In the genomic region with DNA sequence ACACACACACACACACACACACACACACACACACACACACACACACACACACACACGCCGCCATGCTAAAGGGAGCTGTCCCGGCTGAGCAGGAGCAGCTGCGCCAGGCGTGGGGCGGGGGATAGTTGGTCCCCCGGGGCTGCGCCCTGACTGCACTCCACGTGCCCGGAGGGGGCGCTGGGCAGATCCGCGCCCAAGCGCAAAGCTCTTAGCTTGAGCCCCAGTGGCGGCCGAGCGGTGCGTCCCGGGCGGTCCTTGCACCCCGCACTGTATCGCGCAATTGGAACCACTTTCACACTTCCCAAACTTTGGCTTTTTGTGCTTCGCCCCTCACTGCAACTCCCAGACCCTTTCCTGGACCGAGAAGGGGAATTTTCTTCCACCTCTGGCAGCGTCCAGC, we compare ENCODE assay signal across 8 mouse cellular contexts. TPM values are rescaled to one million over a fixed set of nuclear protein-coding genes. Genes with fewer than 3 reads are reported as not detected.
DNase-seq lines count a peak whose midpoint lies in the region; ATAC-seq lines count a peak whose summit lies in the region.

No protein-coding gene starts in this region.

- DNase-seq in R1 (ENCODE audit: low read depth, low spot score): peak; percentile 66
- peak; percentile 79 for DNase-seq in embryonic facial prominence, embryonic 10.5 days (ENCODE audit: low spot score)
- peak; percentile 47 for DNase-seq in kidney, postnatal 14 days
- DNase-seq in right cerebral cortex, postnatal 14 days: no peak
- DNase-seq in spleen, postnatal 14 days (ENCODE audit: low spot score in 2 of 2): no peak

- peak overlapping the region; percentile 76 for H3K4me3 ChIP-seq in embryonic facial prominence, embryonic 10.5 days
- peak overlapping the region; percentile 74 for H3K4me3 ChIP-seq in heart, embryonic 11.5 days (ENCODE audit: low read depth, low read length)
- H3K4me3 ChIP-seq in midbrain, embryonic 13.5 days (replicated peaks): peak overlapping the region; percentile 55

- no peaks in the 10 kb centered on the region for H3K36me3 ChIP-seq in embryonic facial prominence, embryonic 10.5 days (replicated peaks)
- no peaks in the 10 kb centered on the region for H3K36me3 ChIP-seq in heart, embryonic 11.5 days (ENCODE audit: control insufficient read depth, insufficient read depth, low read length)
- no peaks in the 10 kb centered on the region for H3K36me3 ChIP-seq in midbrain, embryonic 13.5 days

- ATAC-seq in heart, embryonic 11.5 days (replicated peaks; ENCODE audit: insufficient number of reproducible peaks, low FRiP score, low TSS enrichment): no peak
- ATAC-seq in midbrain, embryonic 13.5 days: 0 out of 2 replicates have a peak, but pooled peaks have one; percentile 41
- no peak for ATAC-seq in activated CD4-positive, CD25-positive, alpha-beta regulatory T cell, adult 4 months

- WGBS in embryonic facial prominence, embryonic 10.5 days: under 1% methylated on average over 26 of the region's 26 CpGs
- WGBS in heart, embryonic 11.5 days (ENCODE audit: insufficient replicate concordance): 1% methylated on average over 24 of the region's 26 CpGs
- 0% methylated on average over 19 of the region's 26 CpGs for WGBS in midbrain, embryonic 13.5 days

- H3K4me2 ChIP-seq in heart, embryonic 11.5 days: peak overlapping the region; percentile 88
- peak overlapping the region; percentile 99 for H3K4me2 ChIP-seq in midbrain, embryonic 13.5 days (replicated peaks)

- peak overlapping the region; percentile 24; the same call in 1 of the 2 replicates for H3K27ac ChIP-seq in embryonic facial prominence, embryonic 10.5 days (replicated peaks)
- peak overlapping the region; percentile 91; the same call in 1 of the 2 replicates for H3K27ac ChIP-seq in heart, embryonic 11.5 days (ENCODE audit: low read depth, low read length)
- H3K27ac ChIP-seq in midbrain, embryonic 13.5 days: no peak overlapping the region

- H3K9ac ChIP-seq in heart, embryonic 11.5 days (ENCODE audit: low read depth, low read length): peak overlapping the region; percentile 83
- H3K9ac ChIP-seq in midbrain, embryonic 13.5 days (replicated peaks): peak overlapping the region; percentile 39; the same call in 1 of the 2 replicates

- peaks cover 99% of the 10 kb centered on the region for H3K27me3 ChIP-seq in embryonic facial prominence, embryonic 10.5 days (replicated peaks; ENCODE audit: low read depth, poor library complexity, severe bottlenecking)
- H3K27me3 ChIP-seq in heart, embryonic 11.5 days (ENCODE audit: control insufficient read depth, insufficient read depth, low read length): peaks cover 15% of the 10 kb centered on the region
- H3K27me3 ChIP-seq in midbrain, embryonic 13.5 days: peaks cover 90% of the 10 kb centered on the region

- H3K4me1 ChIP-seq in embryonic facial prominence, embryonic 10.5 days: peaks cover 78% of the 10 kb centered on the region
- H3K4me1 ChIP-seq in heart, embryonic 11.5 days (ENCODE audit: control insufficient read depth, insufficient read depth, low read length): peaks cover 37% of the 10 kb centered on the region
- peaks cover 74% of the 10 kb centered on the region for H3K4me1 ChIP-seq in midbrain, embryonic 13.5 days (replicated peaks)

- H3K9me3 ChIP-seq in embryonic facial prominence, embryonic 10.5 days: no peaks in the 10 kb centered on the region
- no peaks in the 10 kb centered on the region for H3K9me3 ChIP-seq in heart, embryonic 11.5 days (replicated peaks; ENCODE audit: control insufficient read depth, low read length)
- no peaks in the 10 kb centered on the region for H3K9me3 ChIP-seq in midbrain, embryonic 13.5 days

RNA-seq across cellular contexts. Expression of gene Casz1, which starts 2.6 kb away (rescaled TPM):
- 3.7 and 3.9 TPM in 2 replicates for polyA plus RNA-seq in embryonic facial prominence, embryonic 10.5 days (2016; fragmentation: Nextera tagmentation; extraction: Ambion mirVana)
- 15.1 and 19.9 TPM in 2 replicates for polyA plus RNA-seq in heart, embryonic 11.5 days (2014; fragmentation: Nextera tagmentation; extraction: Ambion mirVana)
- polyA plus RNA-seq in midbrain, embryonic 13.5 days (2015; fragmentation: Nextera tagmentation; extraction: Ambion mirVana): 2.7 and 3.8 TPM in 2 replicates
- polyA plus RNA-seq in activated CD4-positive, CD25-positive, alpha-beta regulatory T cell, adult 4 months (2017; shearing (Covaris generic)): under 1 TPM; 0.56 to 0.75 TPM

Comparison
In these comparisons a context has a peak if more than half of its experiments do, and no peak if none do; other contexts are left out.
1. DNase-seq: peak in R1 (single experiment), embryonic facial prominence, embryonic 10.5 days (single experiment) and kidney, postnatal 14 days (single experiment); none in right cerebral cortex, postnatal 14 days (single experiment) and spleen, postnatal 14 days (0 of 2).
2. Peak in every context shown above with its lines, with median percentiles within 50 percentile points of each other: H3K4me3 ChIP-seq.